Mouse (Mus musculus) heart, adult 9 months (tissue): ENCODE measurements around the gene Ngb.

Experiments used
- DNase-seq, 2 experiments: peaks; one replicate each; pipeline ENCODE4 v3.0.0; 2022; ENCODE audit warnings: low spot score in 2 of 2

Ngb gene

DNA sequence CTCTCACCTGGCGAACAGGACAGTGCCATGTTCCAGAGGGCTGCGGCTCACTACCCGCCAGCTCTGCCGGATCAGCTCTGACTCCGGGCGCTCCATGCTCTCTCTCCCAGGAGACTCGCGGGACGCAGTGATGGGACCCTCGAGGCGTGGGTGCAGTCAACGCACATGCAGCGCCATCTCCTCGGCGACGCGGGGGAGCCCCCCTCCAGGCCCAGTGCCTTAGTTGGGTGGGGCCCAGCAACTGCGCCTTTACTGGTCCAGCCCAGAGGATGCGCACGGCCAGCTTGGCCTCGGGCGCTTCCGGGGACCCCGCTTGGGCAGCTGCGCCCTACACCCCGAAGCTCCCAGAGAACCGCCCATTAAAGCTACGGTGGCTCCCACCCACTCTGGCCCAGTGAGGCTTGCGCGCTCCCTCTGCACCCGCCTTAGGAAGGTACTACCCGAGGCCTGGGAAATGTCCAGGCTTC, at the start of gene Ngb:
TSS of gene Ngb (minus strand) at position 375 of the 467 bp plus-strand sequence.
- DNase-seq, result no peak

DNA sequence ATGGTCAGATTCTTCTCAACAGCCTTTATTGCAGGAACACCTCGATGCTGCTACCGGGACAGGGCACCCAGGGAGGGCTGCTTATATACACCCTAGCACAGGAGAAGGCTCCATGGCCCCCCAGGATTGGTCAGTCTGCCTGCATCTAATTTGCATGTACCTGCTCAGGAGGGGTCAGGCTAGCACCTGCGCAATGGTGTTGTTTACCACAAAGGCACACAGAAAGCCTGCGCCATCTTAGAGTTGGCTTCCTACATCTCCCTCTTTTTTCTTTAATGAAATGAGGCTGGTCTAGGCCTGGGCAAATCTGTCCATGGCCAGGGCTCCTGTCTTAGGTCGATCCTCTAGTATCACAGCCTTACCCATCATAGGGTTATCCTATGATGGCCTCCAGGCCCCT, 47.1 kb upstream of the Ngb start:
- no peak for DNase-seq

DNA sequence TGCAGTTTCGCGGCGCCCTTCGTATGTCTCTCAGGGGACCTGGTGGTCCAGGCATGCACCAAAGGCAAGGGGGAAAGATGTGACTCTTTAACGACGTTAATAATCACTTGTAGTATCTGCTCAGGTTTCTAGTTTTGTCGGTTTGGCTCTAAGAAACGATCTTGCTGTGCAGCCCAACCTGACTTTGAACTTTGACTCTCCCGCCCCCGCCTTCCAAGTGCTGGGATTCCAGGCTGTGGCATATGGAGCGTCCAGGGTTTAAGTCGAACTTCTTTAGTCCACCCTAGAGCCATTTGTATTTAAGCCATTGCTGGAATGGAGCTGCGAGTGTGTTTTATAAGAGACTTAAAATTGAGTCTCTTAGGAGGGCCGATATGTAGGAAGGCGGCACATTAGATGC, 45.8 kb upstream of the Ngb start:
- DNase-seq, result no peak

DNA sequence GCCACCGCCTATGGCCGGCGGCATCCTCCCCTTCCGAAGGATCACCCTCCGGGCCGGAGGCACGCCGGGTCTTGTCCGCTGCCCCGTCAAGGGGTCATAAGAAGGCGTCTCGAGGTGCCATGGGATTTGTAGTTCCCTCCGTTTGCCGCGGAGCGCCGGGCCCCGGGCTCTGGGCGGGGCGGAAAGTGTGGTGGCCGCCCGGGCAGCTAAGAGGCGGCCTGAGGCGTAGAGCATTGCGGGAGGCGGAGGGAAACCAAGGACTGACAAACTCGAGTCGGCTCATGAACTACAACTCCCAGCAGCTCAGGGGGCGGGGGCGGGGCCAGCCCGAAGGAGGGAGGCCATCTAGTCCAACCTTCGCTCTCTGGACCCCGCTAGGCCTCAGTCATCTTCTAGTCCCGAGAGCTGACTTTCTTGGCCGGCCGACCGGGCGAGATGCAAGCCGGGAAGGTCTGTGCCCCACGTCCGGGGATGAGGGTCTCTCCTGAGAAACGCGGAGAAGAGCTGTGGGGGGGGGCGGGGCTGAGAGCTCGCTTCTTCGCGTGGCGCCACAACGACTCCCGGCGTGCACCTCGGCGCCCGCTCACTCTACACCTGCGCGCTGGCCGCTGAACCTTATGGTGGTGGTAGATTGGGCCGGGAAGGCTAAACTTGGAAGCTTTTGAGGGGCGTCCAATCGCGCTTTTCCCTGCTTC, 45.2 kb upstream of the Ngb start, which contains the start of gene Pomt2:
TSS of gene Pomt2 (minus strand) at position 574 of the 695 bp plus-strand sequence.
- DNase-seq, result peak; percentile 96 to 97

DNA sequence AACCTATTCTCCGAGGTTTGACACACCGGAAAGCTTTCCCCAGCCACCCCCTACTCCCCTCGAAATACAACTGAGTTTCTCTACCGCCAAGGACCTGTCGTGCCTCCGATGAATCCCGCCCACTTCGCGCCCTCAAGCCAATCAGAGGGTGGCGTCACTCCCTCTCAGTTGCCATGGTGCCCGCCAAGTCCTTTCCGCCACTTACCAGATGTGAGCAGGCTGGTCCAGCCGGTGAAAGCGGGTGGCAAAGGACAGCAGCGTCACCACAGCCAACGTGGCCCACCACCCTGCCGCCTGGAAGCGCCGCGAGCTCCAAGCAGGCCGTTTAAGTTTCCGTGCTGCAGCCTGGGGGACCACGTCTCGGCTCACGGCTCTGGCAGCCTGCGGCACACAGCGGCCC, 44.6 kb upstream of the Ngb start, which contains the start of gene Gstz1:
TSS of gene Gstz1 (plus strand) at position 200 of the 400 bp plus-strand sequence.
- DNase-seq, result peak; percentile 86 to 89

DNA sequence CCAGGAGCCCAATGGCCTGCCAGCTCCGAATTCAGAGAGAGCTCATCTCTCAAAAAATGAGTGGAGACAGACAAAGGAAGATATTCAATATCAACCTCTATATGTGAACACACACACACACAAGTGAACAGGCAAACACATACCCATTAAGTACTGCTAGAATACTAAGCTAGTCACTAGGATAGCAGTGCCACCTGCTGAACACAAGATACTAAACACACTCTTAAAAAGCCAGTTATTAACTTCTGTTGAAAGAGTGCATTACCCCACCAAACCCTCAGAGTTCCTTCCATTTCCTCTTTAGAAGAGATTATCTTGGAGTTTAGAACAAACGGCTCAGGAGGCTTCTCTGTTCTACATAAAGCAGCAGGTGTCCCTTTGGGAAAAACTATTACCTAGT, 39.8 kb upstream of the Ngb start:
- no peak for DNase-seq

DNA sequence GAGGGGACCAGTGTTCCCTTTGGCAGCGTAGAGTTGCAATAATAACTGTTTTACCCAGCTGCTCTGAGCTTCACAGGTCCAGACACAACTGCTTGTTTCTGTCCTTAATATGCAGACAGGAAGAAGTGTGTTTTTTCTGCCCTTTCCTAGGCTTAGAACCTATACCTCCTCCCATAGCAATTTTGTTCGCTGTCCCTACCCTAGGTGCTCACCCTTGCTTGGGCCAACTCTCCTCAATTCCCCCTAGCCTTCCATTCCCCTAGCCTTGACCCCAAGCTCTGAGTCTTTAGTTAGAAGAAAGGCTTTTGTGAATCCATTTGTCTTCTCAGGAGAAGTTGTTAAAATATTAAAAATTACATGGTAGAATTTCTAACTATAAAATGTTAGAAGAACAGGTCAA, 36.4 kb upstream of the Ngb start:
- no peak for DNase-seq

DNA sequence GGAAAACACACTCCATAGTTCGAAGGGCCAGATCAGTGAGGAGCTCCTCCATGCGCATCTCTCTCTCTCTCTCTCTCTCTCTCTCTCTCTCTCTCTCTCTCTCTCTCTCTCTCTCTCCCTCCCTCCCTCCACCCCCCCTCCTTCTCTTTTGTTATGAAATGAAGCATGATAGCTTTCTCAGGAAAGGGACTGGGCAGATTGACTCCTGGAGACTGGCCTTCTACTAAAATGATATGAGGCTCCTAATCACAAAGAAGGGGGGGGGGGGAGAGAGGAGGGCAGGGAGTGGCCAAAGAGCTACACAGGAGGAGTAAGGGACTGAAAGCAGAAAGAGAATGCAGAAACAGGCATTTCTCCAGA, 36.0 kb upstream of the Ngb start:
- no peak for DNase-seq

DNA sequence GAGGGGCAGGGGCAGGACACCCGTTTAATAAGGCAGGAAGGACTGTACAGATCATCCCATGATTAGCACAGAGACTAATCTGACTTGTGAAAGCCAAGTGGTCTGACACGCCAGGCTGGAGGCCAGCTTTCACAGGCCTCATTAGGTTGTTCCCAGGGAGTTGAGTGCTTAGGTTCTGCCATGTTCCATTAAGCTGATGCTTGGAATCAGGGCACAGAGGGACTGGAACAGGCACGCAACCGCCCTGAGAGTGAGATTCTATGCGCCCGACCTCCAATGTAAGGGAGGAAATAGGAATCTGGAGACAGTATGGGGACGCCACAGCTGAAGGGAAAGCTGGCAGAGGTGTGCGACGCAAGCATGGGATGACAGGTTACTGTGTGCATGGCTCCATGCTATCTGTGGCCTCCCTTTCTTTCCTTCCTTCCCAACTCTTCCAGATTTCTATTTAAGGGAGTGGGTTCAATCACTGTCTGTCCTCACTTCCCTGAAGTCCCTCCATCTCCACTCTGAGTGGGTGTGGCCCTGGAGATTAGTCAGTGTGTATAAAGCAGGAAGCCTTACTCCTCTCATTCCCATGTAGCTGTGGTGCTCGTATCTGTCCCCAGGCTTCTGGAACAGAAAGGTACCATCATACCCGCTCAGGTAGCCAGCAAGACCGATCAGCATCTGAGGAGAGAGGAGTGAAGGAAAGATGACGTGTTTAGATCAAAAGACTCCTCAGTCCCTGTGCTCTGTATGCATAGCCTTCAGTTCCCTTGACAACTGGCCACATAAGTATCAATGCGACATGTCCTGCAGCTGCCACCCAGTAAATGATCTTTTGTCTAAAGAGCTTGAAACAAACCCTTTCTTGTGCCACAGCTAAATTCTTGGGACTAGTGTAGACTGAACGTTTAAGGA, 35.4 kb upstream of the Ngb start:
- no peak for DNase-seq

DNA sequence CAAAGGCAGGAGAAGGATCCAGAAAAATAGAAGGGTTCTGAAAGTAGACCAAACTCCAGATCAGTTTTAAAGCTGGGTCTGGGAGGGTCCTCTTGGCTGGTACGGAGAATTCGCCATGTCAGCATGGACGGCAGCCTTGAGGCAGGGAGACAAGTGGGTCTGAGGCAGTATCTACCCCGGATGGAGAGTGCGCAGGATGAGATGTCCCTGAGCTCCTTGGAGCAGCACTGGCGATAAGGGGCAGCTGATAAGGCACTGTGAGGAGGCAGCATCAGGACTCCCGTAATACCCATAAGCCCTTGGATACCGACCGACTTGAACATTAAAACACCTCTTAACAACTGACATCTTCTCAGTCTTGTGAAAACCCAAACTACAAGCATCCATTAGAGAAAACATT, 30.4 kb upstream of the Ngb start:
- no peak for DNase-seq

DNA sequence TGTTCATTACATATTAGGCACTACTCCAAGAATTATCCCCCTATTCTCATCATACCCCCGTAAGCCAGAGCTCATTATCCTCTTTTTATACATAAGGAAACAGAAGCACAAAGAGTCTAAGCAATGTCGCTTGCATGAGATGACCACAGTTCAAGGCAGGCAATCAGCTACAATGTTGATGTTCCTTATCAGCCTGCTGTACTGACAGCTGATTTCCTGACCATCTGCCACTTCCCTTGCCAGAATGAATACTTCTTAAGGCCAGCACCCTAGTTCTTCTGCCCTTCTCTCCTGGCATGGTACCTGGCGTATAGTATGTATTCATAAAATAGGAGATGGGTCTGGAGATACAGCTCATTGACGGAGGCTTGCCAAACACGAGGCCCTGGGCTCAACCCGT, 29.9 kb upstream of the Ngb start:
- DNase-seq, result no peak

DNA sequence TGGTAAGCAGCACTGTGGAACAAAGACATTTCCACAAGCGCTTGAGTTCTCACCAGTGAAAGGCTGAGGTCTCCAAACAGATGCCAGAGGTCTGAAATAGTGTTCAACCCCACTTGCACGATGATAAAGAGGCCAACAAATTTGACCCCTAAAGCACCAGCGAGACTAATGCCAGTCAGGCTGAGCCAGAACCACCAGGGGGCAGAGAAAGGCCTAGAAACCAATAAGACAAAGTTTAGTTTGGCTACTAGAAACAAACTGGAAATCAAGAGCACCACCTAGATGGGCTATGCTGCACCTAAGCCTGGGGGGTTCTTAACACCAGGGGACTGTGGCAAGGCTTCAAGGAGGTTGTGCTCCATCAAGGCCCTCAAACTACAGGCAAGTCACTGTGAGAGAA, 29.3 kb upstream of the Ngb start:
- DNase-seq, result no peak

DNA sequence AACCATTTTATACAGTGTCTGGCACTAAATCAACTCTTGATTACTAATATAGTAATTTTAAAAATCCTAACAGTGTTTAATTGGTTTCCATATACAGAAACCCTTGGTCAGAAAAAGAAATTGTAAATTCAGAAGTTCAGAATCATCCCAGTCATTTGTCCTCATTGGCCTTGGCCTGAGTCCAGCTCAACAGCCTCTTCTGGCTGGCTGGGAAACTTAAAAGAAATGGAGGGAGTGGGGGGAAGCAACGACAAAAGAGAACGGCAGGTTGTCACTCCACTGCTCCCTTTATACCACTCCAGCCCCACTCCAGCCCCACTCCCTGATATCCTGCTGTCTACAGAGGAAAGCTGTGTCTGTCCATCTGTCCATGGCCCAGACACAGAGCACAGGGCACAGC, 28.8 kb upstream of the Ngb start:
- no peak for DNase-seq

DNA sequence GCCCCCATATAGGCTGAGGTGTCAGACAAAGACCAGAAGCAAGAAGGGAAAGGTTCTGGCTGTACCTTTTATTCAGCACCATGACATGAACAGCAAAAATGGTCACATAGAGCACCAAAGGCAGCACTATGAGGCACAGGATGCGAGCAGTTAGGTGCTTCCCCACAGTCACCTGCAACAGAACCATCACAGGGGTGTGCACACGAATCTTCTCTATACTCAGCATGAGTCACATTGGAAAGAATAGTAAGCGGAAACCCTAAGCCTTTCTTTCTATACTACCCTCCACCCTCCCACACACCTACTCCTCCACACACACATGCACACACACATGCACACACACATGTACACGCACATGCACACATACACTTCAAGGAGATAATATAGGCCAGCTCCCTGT, 27.9 kb upstream of the Ngb start:
- DNase-seq, result no peak

DNA sequence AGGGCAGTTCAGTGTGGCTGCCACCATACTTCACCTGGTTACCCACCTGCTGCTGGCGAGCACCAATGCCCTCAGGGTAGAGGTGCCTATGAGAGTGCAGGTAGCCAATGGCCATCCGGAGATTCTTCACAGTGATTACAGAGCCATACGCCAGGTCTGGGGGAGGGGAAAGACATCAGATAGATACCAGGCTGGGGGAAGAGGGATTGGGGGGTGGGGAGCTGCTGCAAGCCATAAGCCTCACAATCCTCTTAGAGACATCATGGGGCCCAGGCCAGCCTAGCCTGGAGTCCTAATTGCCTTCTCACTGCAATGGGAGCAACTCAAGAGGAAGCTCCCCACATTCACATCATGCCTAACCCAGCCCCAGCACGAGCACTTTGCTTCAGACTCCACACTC, 24.9 kb upstream of the Ngb start:
- DNase-seq, result no peak

DNA sequence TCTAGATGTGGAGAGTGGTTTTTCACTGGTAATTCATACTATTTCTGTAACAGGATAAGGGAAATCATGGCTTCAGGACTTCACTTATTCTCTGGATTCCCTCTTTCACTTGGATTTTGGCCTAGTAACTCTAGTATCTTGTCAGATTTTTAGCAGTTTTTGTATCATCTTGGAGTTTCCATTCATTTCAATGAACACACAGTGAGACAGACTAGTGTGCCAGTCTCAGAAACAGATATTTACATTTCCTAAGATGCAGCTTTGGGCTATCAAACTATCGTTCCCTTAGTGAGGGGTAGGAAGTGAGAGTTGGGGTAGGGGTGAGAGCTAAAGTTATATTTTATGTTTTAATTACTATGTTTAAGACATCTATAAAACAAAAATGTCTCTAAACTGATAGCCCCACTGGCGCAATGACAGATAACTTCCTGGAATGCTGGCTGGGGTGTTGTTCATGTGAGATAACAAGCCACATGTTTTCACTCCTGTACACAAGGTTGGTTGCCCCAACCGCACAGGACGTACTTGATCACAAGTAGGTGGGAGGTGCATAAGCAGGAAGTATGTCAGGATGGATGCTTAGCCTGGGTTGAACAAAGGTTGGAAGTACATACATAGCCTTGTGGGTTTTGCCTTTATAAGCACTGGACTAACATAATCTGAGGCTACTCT, 19.7 kb upstream of the Ngb start:
- no peak for DNase-seq

DNA sequence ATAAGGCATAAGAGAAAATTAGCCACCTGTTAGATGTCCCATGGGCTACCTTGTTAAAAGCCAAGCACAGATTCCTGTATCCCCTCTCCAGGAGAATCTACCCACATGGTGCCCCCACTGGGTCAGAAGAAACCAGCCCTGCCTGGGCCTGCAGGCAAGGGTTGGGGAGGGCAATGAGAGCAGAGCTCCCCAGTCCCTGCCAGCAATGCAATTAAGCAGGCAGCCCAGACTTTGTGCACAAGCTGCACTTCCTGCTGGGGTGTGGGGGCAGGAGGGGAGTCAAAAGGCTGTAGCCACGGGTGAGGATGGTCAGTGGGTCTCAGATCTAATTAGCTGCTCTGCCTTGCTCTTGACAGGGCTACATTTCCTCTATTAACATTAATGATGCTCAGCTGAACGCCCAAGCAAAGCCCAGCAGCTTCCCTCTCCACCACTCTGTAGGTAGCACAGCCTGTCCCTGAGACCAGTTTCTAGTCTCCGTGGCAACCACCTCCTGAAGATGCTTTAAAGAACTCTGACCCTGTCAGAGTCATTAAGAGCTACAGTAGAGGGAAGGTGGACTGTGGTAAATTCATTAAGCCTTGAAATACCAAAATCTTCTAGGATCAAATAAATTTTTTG, 5.1 kb upstream of the Ngb start:
- no peak for DNase-seq

DNA sequence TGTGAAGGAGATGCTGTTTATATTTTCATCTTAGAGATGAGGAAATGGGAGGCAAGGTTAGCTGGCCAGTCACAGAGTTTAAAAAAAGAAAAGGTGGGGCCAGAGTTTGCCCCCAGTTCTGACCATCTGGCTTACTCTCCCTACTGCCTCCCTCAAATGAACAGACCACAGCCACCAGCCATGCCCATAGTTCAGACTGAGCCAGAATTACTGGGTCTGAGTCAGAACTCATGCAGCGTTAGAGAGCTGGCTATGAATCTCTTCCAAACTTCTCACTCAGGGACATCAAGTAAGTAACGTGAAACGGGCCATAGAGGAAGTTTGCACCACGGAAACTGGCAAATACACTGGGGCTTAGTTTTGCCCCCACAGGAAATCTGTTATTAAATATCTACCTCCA, 2.5 kb upstream of the Ngb start:
- DNase-seq, result no peak

DNA sequence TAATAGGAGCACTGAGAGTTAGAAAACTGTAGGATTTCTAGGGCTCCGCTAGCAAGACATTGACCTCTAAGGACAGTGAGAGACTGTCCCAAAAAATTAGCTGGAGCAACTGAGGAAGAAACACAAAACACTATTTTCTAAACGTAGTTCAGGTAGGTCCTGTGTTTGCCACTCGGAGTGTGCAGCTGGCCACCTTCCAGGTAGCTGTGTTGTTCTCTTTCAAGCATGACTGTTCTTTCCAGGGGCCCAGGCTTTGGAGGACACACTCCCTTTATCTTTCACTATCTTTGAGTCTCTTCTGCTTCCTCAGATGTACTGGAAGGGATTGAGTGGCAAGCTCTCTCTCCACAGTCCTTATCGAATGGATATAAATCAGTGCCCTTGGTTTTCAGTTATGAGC, 1.1 kb upstream of the Ngb start:
- no peak for DNase-seq

DNA sequence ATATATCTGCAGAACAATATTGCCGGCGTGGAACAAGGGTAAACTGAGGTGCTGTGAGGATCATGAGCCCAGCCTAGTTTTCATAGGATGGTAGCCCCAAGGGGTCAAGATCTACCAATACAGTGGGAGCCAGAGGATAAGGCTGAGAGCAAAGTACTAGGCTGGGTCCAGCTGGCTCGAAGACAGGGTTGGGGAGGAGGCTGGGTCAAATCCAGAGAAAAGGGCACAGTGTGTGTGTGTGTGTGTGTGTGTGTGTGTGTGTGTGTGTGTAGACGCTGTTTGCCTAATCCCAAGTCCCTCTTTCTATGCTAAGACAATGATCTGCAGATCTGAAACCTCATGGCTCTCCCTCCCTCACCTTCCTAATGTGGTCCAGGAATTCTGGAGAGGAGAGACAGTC, 2.0 kb downstream of the Ngb start:
- DNase-seq, result no peak

DNA sequence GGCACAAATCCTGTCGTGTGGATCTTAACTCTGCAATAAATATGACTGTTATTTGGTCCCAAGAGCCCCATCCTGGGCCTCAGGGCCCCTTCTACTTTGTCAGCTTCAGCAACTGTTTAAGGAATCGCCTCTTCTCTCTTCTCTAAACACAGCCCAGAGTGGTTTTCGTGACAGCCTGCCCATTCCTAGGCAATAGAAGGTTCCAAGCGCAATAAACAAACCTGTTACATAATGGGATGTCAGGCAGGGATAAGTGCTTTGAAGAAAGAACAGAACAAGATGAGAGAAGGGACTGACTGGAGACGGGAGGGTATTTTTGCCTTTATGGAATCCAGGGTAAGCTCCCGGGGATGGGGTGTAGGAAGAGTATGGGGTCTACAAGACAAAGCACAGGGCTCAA, 8.7 kb downstream of the Ngb start:
- no peak for DNase-seq

DNA sequence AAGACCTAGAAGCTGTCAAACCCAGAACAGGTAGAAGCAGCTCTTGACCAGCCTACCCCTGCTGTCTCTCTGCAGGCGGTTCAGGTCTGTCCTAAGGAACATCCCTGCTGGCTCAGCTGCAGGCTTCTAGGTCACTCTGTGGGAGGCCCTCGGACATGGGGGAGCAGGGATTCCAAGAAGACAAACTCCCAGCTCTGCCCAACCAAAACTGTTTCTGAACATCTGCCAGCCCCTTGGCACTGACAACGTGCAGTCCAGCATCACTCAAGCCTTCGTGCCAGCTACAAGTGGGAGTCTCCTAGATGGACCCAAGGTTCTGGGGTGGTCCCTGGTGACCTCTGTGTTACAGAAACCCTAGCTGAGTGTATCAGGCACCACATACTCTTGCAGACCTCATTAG, 9.1 kb downstream of the Ngb start:
- DNase-seq, result no peak
